Mouse (Mus musculus) right cerebral cortex, adult 18-20 months (tissue): ENCODE measurements at regions not wholly inside any gene's neighbourhood (a gene's known extent, or its start where the extent isn't known, plus 50 kb on each side); places are given as distances from the start of the nearest gene placed in this dataset.

ENCODE experiments used
- DNase-seq: peaks from one replicate; pipeline ENCODE4 v3.0.0; 2022; ENCODE audit warnings: mixed read lengths

- DNase-seq: no peak
These were observed 417.7 kb downstream of the Atp23 start for GRCm38 (mm10) chr10:126483479-126483878.

GRCm38 (mm10) chr10:126480382-126480781 lies 420.8 kb downstream of the Atp23 start:
- DNase-seq: no peak

GRCm38 (mm10) chr10:126479743-126480142 lies 421.4 kb downstream of the Atp23 start:
- DNase-seq: no peak

GRCm38 (mm10) chr10:126473050-126473719 lies 428.0 kb downstream of the Atp23 start:
- no peak for DNase-seq

- DNase-seq: no peak
These were observed 430.2 kb downstream of the Atp23 start for GRCm38 (mm10) chr10:126470838-126471491.

GRCm38 (mm10) chr10:126462770-126463169 lies 438.4 kb downstream of the Atp23 start:
- no peak for DNase-seq

- DNase-seq: no peak
These were observed 442.6 kb downstream of the Atp23 start for GRCm38 (mm10) chr10:126458523-126458922.

GRCm38 (mm10) chr10:126452757-126453528 lies 448.2 kb downstream of the Atp23 start:
- DNase-seq: peak; percentile 5

GRCm38 (mm10) chr10:126452057-126452622 lies 449.0 kb downstream of the Atp23 start:
- DNase-seq: no peak

GRCm38 (mm10) chr10:126431222-126431621 lies 465.3 kb downstream of the Lrig3 start:
- no peak for DNase-seq

GRCm38 (mm10) chr10:126430346-126430745 lies 464.4 kb downstream of the Lrig3 start:
- no peak for DNase-seq

- DNase-seq: no peak
These were observed 463.5 kb downstream of the Lrig3 start for GRCm38 (mm10) chr10:126429502-126429901.

- no peak for DNase-seq
These were observed 456.1 kb downstream of the Lrig3 start for GRCm38 (mm10) chr10:126422066-126422465.

- DNase-seq: no peak
These were observed 447.8 kb downstream of the Lrig3 start for GRCm38 (mm10) chr10:126413786-126414185.

- no peak for DNase-seq
These were observed 426.3 kb downstream of the Lrig3 start for GRCm38 (mm10) chr10:126392235-126392634.

- no peak for DNase-seq
These were observed 425.8 kb downstream of the Lrig3 start for GRCm38 (mm10) chr10:126391770-126392169.

- no peak for DNase-seq
These were observed 420.5 kb downstream of the Lrig3 start for GRCm38 (mm10) chr10:126386430-126386829.

- DNase-seq: no peak
These were observed 419.7 kb downstream of the Lrig3 start for GRCm38 (mm10) chr10:126385644-126386043.

GRCm38 (mm10) chr10:126380381-126380780 lies 414.4 kb downstream of the Lrig3 start:
- no peak for DNase-seq

- no peak for DNase-seq
These were observed 413.3 kb downstream of the Lrig3 start for GRCm38 (mm10) chr10:126379239-126379638.

GRCm38 (mm10) chr10:126373906-126374305 lies 407.9 kb downstream of the Lrig3 start:
- DNase-seq: peak; percentile 30

- no peak for DNase-seq
These were observed 405.9 kb downstream of the Lrig3 start for GRCm38 (mm10) chr10:126371881-126372280.

GRCm38 (mm10) chr10:126349076-126349475 lies 383.1 kb downstream of the Lrig3 start:
- DNase-seq: no peak
